Mouse (Mus musculus) adrenal gland, adult 18-20 months (tissue): ENCODE data around the gene Dgkh. TPM values are rescaled to one million over a fixed set of nuclear protein-coding genes. Genes with fewer than 3 reads are reported as not detected.

Experiments used
- total RNA-seq, 2 experiments: library from RNA; stranded (reverse); gene quantifications; 1 replicate in 1 of 2; 2 replicates in 1 of 2; pipeline ENCODE4 v1.2.3; 2021

The Dgkh gene
- total RNA-seq, 2 experiments from 2014 or later = 7.5 to 10.8 TPM

Other genes starting within 250 kb of the Dgkh start
- gene Akap11, start 196.0 kb downstream of the Dgkh start, total RNA-seq = 10 to 100 TPM; 37.1 to 46.8 TPM
- gene Vwa8, start 116.3 kb upstream of the Dgkh start, total RNA-seq = 100 to 1,000 TPM; 152 to 173 TPM